Mouse (Mus musculus): ENCODE measurements around the gene Thra. TPM values are rescaled to one million over a fixed set of nuclear protein-coding genes. Genes with fewer than 3 reads are reported as not detected.
A peak's percentile ranks its signal among the peaks of the same experiment; 100 is the strongest.

Thra gene
- polyA plus RNA-seq, 1 experiment from 2014 or later, result 186 TPM

DNA sequence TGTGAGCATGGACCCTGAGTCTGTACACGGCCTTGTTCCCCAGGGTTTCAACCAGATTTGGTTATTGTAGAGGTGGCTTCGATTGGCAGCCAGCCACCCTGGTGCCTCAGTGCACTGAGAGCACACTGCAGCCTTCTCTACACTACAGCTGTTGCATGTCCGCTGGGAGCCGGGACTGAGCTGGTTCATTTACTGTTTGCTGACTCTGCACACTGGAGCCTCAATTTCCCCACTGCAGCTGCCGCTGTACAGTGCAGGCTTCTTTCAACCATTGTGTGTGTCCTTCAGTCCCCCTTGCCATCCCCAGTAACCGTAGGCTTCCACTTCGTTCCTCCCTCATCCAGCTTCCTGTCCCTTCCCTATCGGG is 429 bp upstream of the Thra start:
- H3K4me3 ChIP-seq (ENCODE audit: low read depth, low read length), result peak overlapping the region; percentile 87
- no peaks in the 10 kb centered on the region for H3K27me3 ChIP-seq (ENCODE audit: control insufficient read depth, insufficient read depth, low read length)
- no peaks in the 10 kb centered on the region for H3K36me3 ChIP-seq (ENCODE audit: control insufficient read depth, insufficient read depth, low read length)
- peaks cover 37% of the 10 kb centered on the region for H3K4me1 ChIP-seq (ENCODE audit: control insufficient read depth, insufficient read depth, low read length)
- peak overlapping the region; percentile 98; the same call in 1 of the 2 replicates for H3K9ac ChIP-seq (replicated peaks; ENCODE audit: low read depth, low read length)
- WGBS, result 3% methylated on average over 8 of the region's 8 CpGs
- H3K27ac ChIP-seq (ENCODE audit: low read depth, low read length), result peak overlapping the region; percentile 97
- ATAC-seq (ENCODE audit: low read depth), result no peak
- peak overlapping the region; percentile 70 for H3K4me2 ChIP-seq (ENCODE audit: low read depth, low read length)
- no peaks in the 10 kb centered on the region for H3K9me3 ChIP-seq (ENCODE audit: control insufficient read depth, low read length)

DNA sequence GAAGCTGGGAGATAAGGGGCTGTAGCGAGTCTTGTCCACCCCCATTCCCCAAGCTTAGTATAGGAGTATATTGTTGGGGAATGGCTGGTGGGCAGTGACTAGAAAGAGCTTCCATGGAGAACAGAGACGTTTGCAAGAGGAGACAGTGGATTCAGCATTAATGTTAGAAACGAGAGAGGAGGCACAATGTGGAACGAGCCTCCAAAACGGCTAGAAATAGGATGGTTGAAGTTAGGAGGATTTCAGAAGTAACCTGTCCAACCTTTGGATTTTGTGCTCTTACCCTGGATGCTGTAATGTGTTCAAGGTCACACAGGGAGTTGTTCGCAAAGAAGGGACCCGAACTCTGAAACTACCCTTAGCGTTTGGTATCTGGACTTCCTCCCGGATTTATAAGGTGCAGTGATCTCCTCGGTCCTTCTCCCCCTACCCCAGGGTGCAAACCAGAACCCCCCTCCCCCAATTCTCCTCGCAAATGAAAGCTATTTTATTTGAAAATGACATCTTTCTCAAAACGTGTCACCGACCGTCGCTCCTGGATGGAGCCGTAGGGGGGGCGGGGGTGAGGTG is 698 bp downstream of the Thra start:
- Histone ChIP-seq H3K9me3 (ENCODE audit: control insufficient read depth, low read length) (no peaks in the 10 kb centered on the region), H3K4me3 (ENCODE audit: low read depth, low read length) (peak overlapping the region; percentile 87), H3K27ac (ENCODE audit: low read depth, low read length) (peak overlapping the region; percentile 97), H3K36me3 (ENCODE audit: control insufficient read depth, insufficient read depth, low read length) (no peaks in the 10 kb centered on the region), H3K4me2 (ENCODE audit: low read depth, low read length) (peak overlapping the region; percentile 70), H3K9ac (replicated peaks; ENCODE audit: low read depth, low read length) (peak overlapping the region; percentile 98), H3K4me1 (ENCODE audit: control insufficient read depth, insufficient read depth, low read length) (peaks cover 48% of the 10 kb centered on the region), H3K27me3 (ENCODE audit: control insufficient read depth, insufficient read depth, low read length) (no peaks in the 10 kb centered on the region)
- ATAC-seq (ENCODE audit: low read depth), result no peak
- under 1% methylated on average over 17 of the region's 17 CpGs for WGBS

DNA sequence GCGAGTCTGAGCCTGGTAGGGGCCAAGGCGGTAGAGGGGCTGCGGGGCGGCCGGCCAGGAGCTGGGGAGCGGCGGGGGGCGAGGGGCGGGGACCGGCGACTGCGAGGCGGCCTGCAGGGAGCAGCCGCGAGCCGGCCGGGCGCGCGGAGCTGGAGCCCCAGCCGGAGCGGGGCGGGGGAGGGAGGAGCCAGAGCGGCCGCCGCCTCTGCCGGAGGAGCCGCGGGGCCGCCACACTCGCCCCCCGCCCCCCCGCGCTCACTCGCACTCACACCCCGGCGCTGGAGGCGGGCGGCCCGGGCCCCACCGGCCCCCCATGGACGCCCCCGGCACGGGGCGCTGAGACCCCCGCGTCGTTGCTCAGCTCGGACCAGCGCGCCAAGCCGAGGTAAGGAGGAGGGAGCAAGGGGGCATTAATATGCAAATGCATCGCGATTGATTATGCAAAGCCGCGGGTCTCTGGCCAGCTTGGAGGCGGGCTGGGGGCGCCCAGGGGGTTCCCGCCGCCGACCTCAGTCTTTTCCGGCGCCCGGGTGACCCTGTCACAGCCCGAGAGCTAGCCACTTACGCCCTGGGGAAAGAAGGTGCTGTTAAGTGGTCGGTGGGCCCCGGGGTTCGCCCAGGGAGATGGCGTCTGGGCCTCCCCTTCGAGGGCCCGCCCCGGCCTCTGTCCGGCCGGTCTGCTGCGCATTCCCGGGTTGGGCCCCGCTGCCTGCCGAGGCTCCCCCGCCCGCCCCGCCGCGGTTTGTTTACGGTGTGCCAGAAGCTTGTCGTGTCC is 1.4 kb downstream of the Thra start:
- WGBS, result under 1% methylated on average over 65 of the region's 86 CpGs
- no peaks in the 10 kb centered on the region for H3K36me3 ChIP-seq (ENCODE audit: control insufficient read depth, insufficient read depth, low read length)
- peak; percentile 64 for ATAC-seq (ENCODE audit: low read depth)
- peaks cover 55% of the 10 kb centered on the region for H3K4me1 ChIP-seq (ENCODE audit: control insufficient read depth, insufficient read depth, low read length)
- peak overlapping the region; percentile 87 for H3K4me3 ChIP-seq (ENCODE audit: low read depth, low read length)
- H3K9me3 ChIP-seq (ENCODE audit: control insufficient read depth, low read length), result no peaks in the 10 kb centered on the region
- peak overlapping the region; percentile 97 for H3K27ac ChIP-seq (ENCODE audit: low read depth, low read length)
- peak overlapping the region; percentile 98 for H3K9ac ChIP-seq (replicated peaks; ENCODE audit: low read depth, low read length)
- H3K4me2 ChIP-seq (ENCODE audit: low read depth, low read length), result peak overlapping the region; percentile 70
- no peaks in the 10 kb centered on the region for H3K27me3 ChIP-seq (ENCODE audit: control insufficient read depth, insufficient read depth, low read length)

DNA sequence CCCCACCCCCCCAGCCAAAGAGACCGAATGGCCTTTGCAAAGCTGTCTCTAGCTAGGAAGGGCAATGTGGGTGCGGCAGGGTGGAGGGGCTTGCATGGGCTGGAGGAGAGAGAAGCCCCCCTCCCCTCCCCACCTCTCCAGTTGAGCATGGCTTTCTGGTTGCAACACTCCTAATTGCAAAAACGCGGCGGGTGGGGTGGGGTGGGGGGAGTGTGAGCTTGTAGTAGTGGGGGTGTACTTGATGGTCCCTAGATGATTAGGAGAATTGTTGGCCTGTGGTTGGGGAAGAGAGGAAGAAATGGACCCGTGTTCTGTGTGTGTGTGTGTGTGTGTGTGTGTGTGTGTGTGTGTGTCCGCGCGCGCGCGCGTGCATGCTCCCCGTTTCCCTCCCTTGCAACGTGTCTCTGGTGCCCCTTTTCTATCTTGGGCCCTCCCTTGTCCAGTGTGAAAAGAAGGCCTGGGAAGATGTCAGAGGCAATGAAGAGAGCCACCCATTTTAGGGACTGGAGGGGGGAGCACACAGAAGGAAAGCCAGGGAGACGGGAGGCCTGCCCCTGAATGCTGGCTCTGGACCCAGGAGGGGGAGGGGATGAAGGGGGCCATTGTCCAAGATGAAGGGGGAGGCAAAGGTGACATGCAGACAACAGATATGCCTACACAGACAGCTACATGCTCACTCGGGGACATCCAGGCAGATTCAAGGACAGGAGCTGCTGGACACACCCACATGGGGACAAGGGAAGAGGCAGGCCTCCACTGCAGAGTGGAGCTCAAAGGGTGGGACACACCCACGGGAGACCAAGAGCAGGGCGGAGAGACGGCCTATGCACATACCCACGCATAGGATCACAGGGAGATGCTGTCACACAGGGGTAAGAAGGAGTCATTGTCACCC is 2.2 kb downstream of the Thra start:
- Histone ChIP-seq H3K27me3 (ENCODE audit: control insufficient read depth, insufficient read depth, low read length) (no peaks in the 10 kb centered on the region), H3K36me3 (ENCODE audit: control insufficient read depth, insufficient read depth, low read length) (no peaks in the 10 kb centered on the region), H3K4me2 (ENCODE audit: low read depth, low read length) (peak overlapping the region; percentile 70), H3K9ac (replicated peaks; ENCODE audit: low read depth, low read length) (peak overlapping the region; percentile 98), H3K27ac (ENCODE audit: low read depth, low read length) (peak overlapping the region; percentile 97), H3K4me1 (ENCODE audit: control insufficient read depth, insufficient read depth, low read length) (peaks cover 61% of the 10 kb centered on the region), H3K9me3 (ENCODE audit: control insufficient read depth, low read length) (no peaks in the 10 kb centered on the region), H3K4me3 (ENCODE audit: low read depth, low read length) (peak overlapping the region; percentile 87)
- WGBS, result 2% methylated on average over 19 of the region's 21 CpGs
- peak; percentile 26; the same call in 1 of the 2 replicates for ATAC-seq (ENCODE audit: low read depth)

DNA sequence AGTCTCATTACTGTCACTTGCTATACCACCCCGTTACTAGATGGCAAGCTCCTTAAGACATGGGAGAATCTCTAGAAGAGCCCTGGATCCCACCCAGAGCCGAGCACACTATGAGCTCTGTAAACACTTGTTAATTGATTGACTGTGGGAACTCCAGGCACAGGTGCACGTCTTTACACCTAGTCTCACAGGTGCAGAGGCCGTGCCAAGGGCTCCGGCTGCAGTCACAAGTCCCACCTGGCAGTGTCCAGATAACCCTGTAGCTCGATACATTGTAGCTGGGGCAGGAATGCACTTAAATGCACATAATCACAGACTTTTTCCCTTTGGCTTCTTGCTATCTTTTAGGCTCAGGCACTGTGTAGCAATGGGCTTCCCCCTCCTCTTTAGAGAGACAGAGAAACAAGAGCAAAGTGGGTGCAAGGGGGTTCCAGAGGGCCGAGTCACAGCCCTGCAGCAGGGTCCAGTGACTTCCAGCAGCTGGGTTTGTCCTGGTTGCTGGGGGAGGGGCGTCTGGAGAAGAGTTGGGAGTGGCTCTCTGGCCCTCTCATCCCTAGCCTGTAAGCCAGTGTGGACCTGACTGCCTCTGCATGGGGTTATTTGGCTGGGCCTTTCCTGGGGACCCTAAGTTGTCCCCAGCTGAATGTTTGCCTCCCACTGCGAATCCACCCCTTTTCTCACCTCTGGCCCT is 3.4 kb downstream of the Thra start:
- Histone ChIP-seq H3K36me3 (ENCODE audit: control insufficient read depth, insufficient read depth, low read length) (no peaks in the 10 kb centered on the region), H3K9me3 (ENCODE audit: control insufficient read depth, low read length) (no peaks in the 10 kb centered on the region), H3K27me3 (ENCODE audit: control insufficient read depth, insufficient read depth, low read length) (no peaks in the 10 kb centered on the region), H3K4me1 (ENCODE audit: control insufficient read depth, insufficient read depth, low read length) (peaks cover 66% of the 10 kb centered on the region), H3K27ac (ENCODE audit: low read depth, low read length) (peak overlapping the region; percentile 97), H3K4me3 (ENCODE audit: low read depth, low read length) (peak overlapping the region; percentile 87), H3K4me2 (ENCODE audit: low read depth, low read length) (peak overlapping the region; percentile 70), H3K9ac (replicated peaks; ENCODE audit: low read depth, low read length) (peak overlapping the region; percentile 98)
- ATAC-seq (ENCODE audit: low read depth), result no peak
- 6% methylated on average over 9 of the region's 9 CpGs for WGBS

DNA sequence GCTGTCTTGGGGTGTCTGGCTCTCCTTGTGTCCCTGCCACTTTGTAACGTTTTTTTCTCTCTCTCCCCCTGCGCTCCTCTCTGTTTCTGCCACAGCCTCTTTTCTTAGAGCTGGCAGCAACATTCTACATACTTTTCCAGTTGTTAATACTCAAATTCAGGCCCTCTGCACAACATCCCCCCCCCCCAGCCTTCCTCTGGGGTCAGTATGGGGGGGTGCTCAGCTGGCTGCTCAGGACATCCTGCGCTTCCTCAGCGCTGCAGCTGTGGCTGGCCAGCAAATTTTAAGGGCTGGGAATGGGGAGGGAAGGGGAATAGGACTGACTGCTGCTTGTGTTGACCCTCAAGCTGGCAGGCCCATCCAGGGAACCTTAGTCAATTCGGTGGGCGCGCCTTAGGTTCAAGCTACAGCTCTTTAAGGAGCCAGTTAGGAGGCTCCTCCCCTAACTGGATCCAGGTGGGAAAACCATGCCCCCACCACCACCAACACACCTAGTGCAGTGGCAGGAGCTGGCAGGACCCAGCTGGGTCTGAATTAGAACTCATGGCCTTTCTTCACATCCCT is 4.1 kb downstream of the Thra start:
- Histone ChIP-seq H3K4me2 (ENCODE audit: low read depth, low read length) (peak overlapping the region; percentile 70), H3K9ac (replicated peaks; ENCODE audit: low read depth, low read length) (peak overlapping the region; percentile 98; the same call in 1 of the 2 replicates), H3K4me3 (ENCODE audit: low read depth, low read length) (peak overlapping the region; percentile 87), H3K27ac (ENCODE audit: low read depth, low read length) (peak overlapping the region; percentile 97), H3K27me3 (ENCODE audit: control insufficient read depth, insufficient read depth, low read length) (no peaks in the 10 kb centered on the region), H3K36me3 (ENCODE audit: control insufficient read depth, insufficient read depth, low read length) (no peaks in the 10 kb centered on the region), H3K4me1 (ENCODE audit: control insufficient read depth, insufficient read depth, low read length) (peaks cover 72% of the 10 kb centered on the region), H3K9me3 (ENCODE audit: control insufficient read depth, low read length) (no peaks in the 10 kb centered on the region)
- WGBS, result 42% methylated on average over 7 of the region's 7 CpGs
- ATAC-seq (ENCODE audit: low read depth), result no peak

DNA sequence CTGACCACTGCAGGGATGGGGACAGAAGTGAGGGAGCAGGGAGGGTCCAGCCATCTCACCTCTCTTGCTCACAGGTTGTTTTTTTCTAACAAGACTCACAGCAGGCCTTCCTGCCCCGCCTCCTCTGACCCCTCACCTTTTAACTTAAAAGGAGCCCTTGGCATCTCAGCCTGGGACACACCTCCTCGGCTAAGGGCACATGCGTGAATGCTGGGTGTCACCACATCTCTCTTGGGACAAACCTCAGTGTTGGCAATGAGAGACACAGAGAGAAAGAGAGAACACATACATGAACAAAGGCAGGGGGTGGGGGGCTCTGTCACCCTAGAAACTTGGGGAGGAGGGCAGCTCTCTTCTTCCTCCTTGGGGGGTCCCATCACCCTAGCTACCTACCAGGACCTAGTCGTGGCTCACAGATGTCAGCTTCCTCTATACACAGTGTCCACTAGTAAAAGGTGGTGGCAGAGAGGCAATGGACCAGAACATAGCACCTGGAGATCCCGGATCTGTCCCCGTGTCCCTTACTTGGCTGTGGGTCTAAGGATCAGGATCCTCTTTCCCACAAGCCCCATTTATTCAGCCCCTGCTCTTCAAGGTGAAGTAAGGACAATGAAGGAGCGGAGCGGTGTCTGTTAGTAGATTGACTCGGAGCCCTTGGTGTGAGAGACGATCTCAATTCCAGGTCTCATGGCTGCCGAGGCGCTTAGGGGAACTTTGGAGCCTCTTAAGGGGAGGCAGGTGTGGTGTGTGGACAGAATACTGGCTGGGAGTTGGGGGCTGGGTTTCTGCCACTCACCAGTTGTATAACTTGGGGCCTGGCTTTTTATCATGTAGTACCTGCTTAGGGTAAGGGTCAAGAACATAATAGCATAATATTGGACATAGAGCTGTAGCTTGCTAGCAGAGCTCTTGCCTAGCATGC is 5.8 kb downstream of the Thra start:
- no peak for ATAC-seq (ENCODE audit: low read depth)
- Histone ChIP-seq H3K4me3 (ENCODE audit: low read depth, low read length) (peak overlapping the region; percentile 11; the same call in 1 of the 2 replicates), H3K4me1 (ENCODE audit: control insufficient read depth, insufficient read depth, low read length) (peaks cover 73% of the 10 kb centered on the region), H3K36me3 (ENCODE audit: control insufficient read depth, insufficient read depth, low read length) (no peaks in the 10 kb centered on the region), H3K27me3 (ENCODE audit: control insufficient read depth, insufficient read depth, low read length) (no peaks in the 10 kb centered on the region), H3K9me3 (ENCODE audit: control insufficient read depth, low read length) (no peaks in the 10 kb centered on the region), H3K4me2 (ENCODE audit: low read depth, low read length) (peak overlapping the region; percentile 70), H3K27ac (ENCODE audit: low read depth, low read length) (peak overlapping the region; percentile 50; the same call in 1 of the 2 replicates), H3K9ac (replicated peaks; ENCODE audit: low read depth, low read length) (peak overlapping the region; percentile 32; the same call in 1 of the 2 replicates)
- WGBS, result 40% methylated on average over 12 of the region's 12 CpGs
